Mouse (Mus musculus) embryonic fibroblast, embryonic 13.5 days (primary cell): ENCODE measurements at regions not wholly inside any gene's neighbourhood (a gene's known extent, or its start where the extent isn't known, plus 50 kb on each side); places are given as distances from the start of the nearest gene placed in this dataset.

Experiments used
- CTCF ChIP-seq: IDR thresholded peaks from 2 replicates; pipeline ENCODE4 v1.5.1; 2011; ENCODE audit warnings: mild to moderate bottlenecking, control low read depth, low read length, moderate library complexity, borderline replicate concordance; ENCODE audit not compliant: insufficient read depth
- POLR2A ChIP-seq: IDR thresholded peaks from 2 replicates; pipeline ENCODE4 v1.6.1; 2011; ENCODE audit warnings: low read depth, mild to moderate bottlenecking, control low read depth, low read length, moderate library complexity

DNA sequence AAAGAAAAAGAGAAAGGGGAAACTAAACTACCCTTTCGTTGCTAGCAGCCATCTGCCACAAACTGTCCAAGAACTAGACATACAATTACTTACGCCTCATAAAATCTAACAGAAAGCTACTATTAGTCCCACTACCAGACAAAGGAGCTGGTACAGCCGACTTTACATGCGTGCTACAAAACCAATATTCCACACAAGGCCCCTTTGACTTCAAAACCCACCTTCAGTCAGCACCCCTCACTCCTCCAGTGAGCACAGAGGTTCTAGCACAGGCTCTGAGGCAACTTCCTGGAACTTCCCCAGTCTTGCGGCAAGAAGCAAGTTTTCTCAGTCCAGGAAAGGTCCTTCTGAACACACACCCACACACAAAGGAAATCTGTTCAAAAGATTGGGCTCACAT, 51.6 kb upstream of the Zfp462 start:
- TF ChIP-seq CTCF (no peak), POLR2A (no peak)
